Mouse (Mus musculus) heart, adult 2 months (tissue): ENCODE measurements at regions not wholly inside any gene's neighbourhood (a gene's known extent, or its start where the extent isn't known, plus 50 kb on each side); places are given as distances from the start of the nearest gene placed in this dataset.

Experiments used
- CTCF ChIP-seq: fragments of 200-600 bp; IDR thresholded peaks from 2 replicates; pipeline ENCODE4 v1.8.1; 2022; ENCODE audit warnings: antibody characterized with exemption, mild to moderate bottlenecking, moderate library complexity
- EP300 ChIP-seq: fragments of 200-500 bp; IDR thresholded peaks from 2 replicates; pipeline ENCODE4 v1.6.1; 2011; ENCODE audit warnings: low read depth, low read length, control low read depth; ENCODE audit not compliant: insufficient read depth
- POLR2A ChIP-seq: fragments of 200-500 bp; IDR thresholded peaks from 2 replicates; pipeline ENCODE4 v1.6.1; 2011; ENCODE audit warnings: mild to moderate bottlenecking, low read depth, low read length, control low read depth; ENCODE audit not compliant: insufficient read depth

DNA sequence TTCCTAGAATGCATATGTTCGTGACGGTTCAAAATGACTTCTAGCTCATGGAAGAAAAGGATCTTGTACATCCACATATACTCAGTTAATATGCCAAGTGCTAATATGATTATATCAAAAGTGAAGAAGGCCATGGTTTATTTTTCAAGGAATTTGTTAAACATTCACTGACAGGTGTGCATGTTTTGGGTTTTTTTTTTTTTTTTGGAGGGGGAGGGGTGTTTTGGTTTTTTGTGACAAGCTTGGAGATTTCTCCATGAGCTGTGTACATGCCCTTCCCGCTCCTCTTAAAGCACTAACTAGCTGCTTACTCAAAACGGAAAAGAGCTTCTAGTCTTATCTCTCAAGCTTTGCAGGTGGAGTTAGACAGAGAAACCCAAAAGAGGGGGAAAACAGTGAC, 187.1 kb upstream of the Atp2b1 start:
- TF ChIP-seq CTCF = no peak
- no peak for TF ChIP-seq EP300
- no peak for TF ChIP-seq POLR2A
